Mouse (Mus musculus) forebrain, embryonic 13.5 days (tissue): ENCODE measurements at regions not wholly inside any gene's neighbourhood (a gene's known extent, or its start where the extent isn't known, plus 50 kb on each side); places are given as distances from the start of the nearest gene placed in this dataset.
A peak's percentile ranks its signal among the peaks of the same experiment; 100 is the strongest.

Experiments used
- ATAC-seq: fragments of 200-750 bp; cut with Nextera tagmentation; 2 replicates; pipeline ENCODE4 v1.8.0; 2017
- H3K27ac ChIP-seq: fragments of 300-500 bp; sonication (generic); 2 replicates; pipeline ENCODE4 v1.5.1; 2015; ENCODE audit warnings: inconsistent platforms, mild to moderate bottlenecking, moderate library complexity
- H3K27me3 ChIP-seq: fragments of 300-500 bp; sonication (generic); 2 replicates; pipeline ENCODE4 v1.6.1; 2015; ENCODE audit warnings: mild to moderate bottlenecking, inconsistent platforms
- H3K36me3 ChIP-seq: fragments of 300-500 bp; sonication (generic); 2 replicates; pipeline ENCODE4 v1.6.1; 2015; ENCODE audit warnings: mild to moderate bottlenecking, inconsistent platforms; ENCODE audit not compliant: poor library complexity, severe bottlenecking
- H3K4me1 ChIP-seq: fragments of 300-500 bp; sonication (generic); 2 replicates; pipeline ENCODE4 v1.6.1; 2015; ENCODE audit warnings: inconsistent platforms
- H3K4me2 ChIP-seq: fragments of 300-500 bp; sonication (generic); 2 replicates; pipeline ENCODE4 v1.6.1; 2015; ENCODE audit warnings: inconsistent platforms, mild to moderate bottlenecking, moderate library complexity
- H3K4me3 ChIP-seq: fragments of 300-500 bp; sonication (generic); 2 replicates; pipeline ENCODE4 v1.5.1; 2015; ENCODE audit warnings: mild to moderate bottlenecking, inconsistent platforms
- H3K9ac ChIP-seq: fragments of 300-500 bp; sonication (generic); 2 replicates; pipeline ENCODE4 v1.6.1; 2015; ENCODE audit warnings: mild to moderate bottlenecking, inconsistent platforms
- H3K9me3 ChIP-seq: fragments of 300-500 bp; sonication (generic); replicated peaks from 2 replicates; pipeline ENCODE4 v1.6.1; 2016; ENCODE audit warnings: inconsistent platforms
- WGBS: fragments of 180-500 bp; shearing (Covaris S2); methylation state at CpG from one replicate; pipeline ENCODE4 v1.1.7; 2015; 5-methylcytosine and 5-hydroxymethylcytosine counted together

DNA sequence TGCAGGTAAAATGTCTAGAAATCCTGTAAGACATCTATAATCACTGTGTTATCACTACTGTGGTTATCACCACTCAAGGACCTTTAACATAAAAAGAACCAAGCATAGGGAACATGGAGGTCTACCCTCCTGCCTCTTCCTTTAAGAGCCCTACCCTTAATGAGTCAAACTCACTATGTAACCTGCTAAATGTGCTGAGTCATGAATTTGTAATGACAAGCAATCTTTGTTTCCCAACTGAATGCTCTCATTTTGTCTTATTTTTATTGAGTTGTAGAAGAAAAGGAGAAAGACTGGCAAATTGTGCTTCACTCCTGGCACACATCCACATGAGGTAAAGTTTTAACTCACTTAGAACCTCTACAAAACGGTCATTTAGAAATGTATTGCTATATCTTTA, 301.8 kb upstream of the Rnf219 start:
- Histone ChIP-seq H3K4me3 (no peak overlapping the region), H3K36me3 (no peaks in the 10 kb centered on the region), H3K27ac (no peak overlapping the region), H3K9ac (no peak overlapping the region), H3K4me2 (no peak overlapping the region), H3K4me1 (peaks cover 17% of the 10 kb centered on the region), H3K9me3 (no peaks in the 10 kb centered on the region), H3K27me3 (peaks cover 4% of the 10 kb centered on the region)
- ATAC-seq = no peak
- 73% methylated on average over 1 of the region's 1 CpGs for WGBS

DNA sequence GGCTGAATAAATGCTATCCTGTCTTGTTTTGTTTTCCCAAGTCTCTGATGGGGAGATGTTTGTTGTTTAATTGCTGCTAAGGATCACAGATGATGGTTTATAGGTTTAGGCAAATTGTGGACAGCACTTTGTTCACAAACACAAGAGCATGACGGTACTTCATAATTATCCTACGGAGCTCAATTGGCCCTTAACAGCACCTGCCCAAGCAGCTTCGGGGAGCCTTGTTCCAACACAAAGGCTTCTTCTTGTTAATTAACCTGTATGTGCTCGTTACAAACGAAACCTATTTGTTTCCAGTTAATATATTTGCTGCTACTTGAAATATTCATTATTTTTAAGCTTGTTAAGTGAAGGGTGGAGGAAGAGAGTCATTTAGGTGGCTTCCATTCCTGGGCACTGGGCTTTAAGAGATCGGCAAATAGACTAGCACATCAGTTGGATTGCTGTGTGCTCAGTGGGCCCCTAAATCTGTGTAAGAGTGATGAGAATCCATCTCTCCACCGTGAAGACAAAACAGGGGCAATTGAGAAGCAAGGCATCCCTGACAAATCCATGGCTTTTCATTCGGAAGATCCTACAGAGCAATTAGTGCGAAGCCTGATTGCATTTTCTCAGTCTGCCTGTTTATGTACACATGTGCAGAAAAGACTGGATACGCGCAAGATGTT, 299.6 kb upstream of the Rnf219 start:
- H3K4me3 ChIP-seq = no peak overlapping the region
- ATAC-seq = peak; percentile 52; the same call in 1 of the 2 replicates
- H3K4me1 ChIP-seq = peaks cover 15% of the 10 kb centered on the region
- WGBS = 22% methylated on average over 11 of the region's 11 CpGs
- H3K9ac ChIP-seq = no peak overlapping the region
- H3K27me3 ChIP-seq = peaks cover 8% of the 10 kb centered on the region
- no peak overlapping the region for H3K27ac ChIP-seq
- no peaks in the 10 kb centered on the region for H3K36me3 ChIP-seq
- H3K9me3 ChIP-seq = no peaks in the 10 kb centered on the region
- H3K4me2 ChIP-seq = peak overlapping the region; percentile 11

DNA sequence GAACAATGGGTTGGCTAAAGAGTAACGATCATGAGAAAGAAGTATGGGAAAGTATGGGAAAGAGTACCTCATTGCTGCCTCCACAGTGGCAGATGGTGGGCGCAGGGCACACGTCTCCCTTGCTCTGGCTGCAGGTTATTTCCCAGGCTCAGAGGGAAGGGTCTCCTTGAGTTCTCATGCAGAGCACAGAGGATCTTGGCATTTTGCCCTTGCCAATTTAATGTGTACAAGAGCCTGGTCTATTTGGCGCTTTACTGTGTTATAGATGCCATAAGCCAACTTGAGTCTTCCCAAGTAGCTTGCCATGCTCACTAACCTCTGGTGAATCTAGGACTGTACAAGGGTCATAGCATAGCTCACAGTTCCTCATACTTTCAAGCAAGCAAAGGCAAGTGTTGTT, 296.7 kb upstream of the Rnf219 start:
- Histone ChIP-seq H3K4me3 (no peak overlapping the region), H3K9me3 (no peaks in the 10 kb centered on the region), H3K27ac (no peak overlapping the region), H3K36me3 (no peaks in the 10 kb centered on the region), H3K4me2 (no peak overlapping the region), H3K27me3 (peaks cover 22% of the 10 kb centered on the region), H3K4me1 (peaks cover 13% of the 10 kb centered on the region), H3K9ac (no peak overlapping the region)
- 57% methylated on average over 4 of the region's 4 CpGs for WGBS
- ATAC-seq = no peak

DNA sequence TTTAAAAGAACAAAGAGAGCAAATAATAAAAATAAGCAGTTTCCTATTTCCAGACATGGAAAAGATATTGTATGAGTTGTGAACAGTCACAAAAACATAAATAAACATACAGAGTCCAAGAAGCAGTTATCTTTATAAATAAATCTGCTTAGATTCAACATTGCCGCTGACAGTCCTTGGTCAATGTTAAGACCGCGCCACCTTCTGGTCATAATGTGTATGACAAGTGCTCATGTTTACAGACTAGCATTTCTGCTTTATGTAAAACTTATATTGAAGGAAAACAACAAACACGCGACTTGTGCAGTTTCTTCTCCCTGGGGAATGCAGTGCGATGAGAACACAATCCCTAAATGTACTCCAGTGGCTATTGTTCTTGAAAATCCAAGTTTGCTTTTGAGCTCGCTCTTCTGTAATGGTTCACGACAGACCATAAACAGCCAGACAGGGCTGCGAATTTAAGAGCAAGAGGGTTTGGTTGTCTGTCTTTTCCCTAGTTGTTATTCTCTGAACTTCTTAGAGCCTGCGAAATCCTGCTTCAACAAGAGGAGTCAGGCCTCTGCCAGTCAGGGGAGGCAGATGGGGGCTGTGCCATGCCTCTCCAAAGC, 291.6 kb upstream of the Rnf219 start:
- ATAC-seq = peak; percentile 73
- 33% methylated on average over 10 of the region's 10 CpGs for WGBS

DNA sequence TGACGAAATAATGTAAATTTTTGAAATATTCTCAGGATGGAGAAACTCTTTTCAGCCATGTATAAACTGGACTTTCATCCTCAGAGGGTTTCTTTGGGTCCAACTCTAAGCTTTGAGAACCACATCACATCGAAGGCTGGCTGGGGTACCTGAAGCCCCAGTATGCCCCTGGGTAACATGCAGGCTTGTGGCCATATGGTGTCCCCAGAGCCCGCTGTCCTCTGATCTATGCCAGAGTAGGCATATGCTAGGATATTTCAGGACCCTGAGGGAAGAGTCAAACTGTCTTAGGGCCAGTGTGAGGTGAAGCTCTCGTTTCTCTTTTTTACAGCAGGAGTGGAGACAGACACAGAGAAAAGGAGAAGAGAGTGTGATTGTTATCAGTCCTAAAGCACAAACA, 289.6 kb upstream of the Rnf219 start:
- no peak for ATAC-seq
- Histone ChIP-seq H3K4me3 (no peak overlapping the region), H3K27me3 (0 out of 2 replicates have a peak, but pooled peaks cover 14% of the 10 kb centered on the region), H3K4me2 (no peak overlapping the region), H3K27ac (no peak overlapping the region), H3K9ac (no peak overlapping the region), H3K36me3 (no peaks in the 10 kb centered on the region), H3K9me3 (no peaks in the 10 kb centered on the region), H3K4me1 (no peaks in the 10 kb centered on the region)
- WGBS = 89% methylated on average over 4 of the region's 4 CpGs

More for the DNA sequence above, 291.6 kb upstream of the Rnf219 start:
- H3K27ac ChIP-seq = no peak overlapping the region
- no peak overlapping the region for H3K4me2 ChIP-seq
- H3K4me1 ChIP-seq = 0 out of 2 replicates have a peak, but pooled peaks cover 2% of the 10 kb centered on the region
- H3K9me3 ChIP-seq = no peaks in the 10 kb centered on the region
- H3K9ac ChIP-seq = no peak overlapping the region
- H3K4me3 ChIP-seq = no peak overlapping the region
- peaks cover 17% of the 10 kb centered on the region; the same call in 1 of the 2 replicates for H3K27me3 ChIP-seq
- no peaks in the 10 kb centered on the region for H3K36me3 ChIP-seq

DNA sequence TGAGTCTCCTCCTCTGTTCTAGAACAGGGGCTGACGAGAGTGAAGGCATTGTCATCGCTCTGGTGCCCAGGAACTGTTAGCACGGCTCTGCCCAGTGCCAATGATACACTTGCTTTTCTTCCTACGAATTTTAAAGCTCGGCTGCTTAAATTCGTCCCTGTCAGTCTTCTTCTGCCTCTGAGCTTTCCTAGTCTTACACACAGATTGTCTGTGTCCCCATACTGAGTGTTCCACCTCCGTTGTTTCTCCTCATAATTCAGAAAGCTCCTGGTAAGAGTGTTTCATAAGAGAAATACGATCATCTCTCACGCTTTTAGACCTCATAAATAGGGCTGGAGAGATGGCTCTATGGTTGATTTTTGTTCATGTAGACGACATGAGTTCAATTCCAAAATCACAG, 282.9 kb upstream of the Rnf219 start:
- Histone ChIP-seq H3K4me3 (no peak overlapping the region), H3K4me1 (no peaks in the 10 kb centered on the region), H3K9ac (no peak overlapping the region), H3K27ac (no peak overlapping the region), H3K9me3 (no peaks in the 10 kb centered on the region), H3K36me3 (no peaks in the 10 kb centered on the region), H3K27me3 (no peaks in the 10 kb centered on the region), H3K4me2 (no peak overlapping the region)
- WGBS = 88% methylated on average over 10 of the region's 10 CpGs
- ATAC-seq = no peak

DNA sequence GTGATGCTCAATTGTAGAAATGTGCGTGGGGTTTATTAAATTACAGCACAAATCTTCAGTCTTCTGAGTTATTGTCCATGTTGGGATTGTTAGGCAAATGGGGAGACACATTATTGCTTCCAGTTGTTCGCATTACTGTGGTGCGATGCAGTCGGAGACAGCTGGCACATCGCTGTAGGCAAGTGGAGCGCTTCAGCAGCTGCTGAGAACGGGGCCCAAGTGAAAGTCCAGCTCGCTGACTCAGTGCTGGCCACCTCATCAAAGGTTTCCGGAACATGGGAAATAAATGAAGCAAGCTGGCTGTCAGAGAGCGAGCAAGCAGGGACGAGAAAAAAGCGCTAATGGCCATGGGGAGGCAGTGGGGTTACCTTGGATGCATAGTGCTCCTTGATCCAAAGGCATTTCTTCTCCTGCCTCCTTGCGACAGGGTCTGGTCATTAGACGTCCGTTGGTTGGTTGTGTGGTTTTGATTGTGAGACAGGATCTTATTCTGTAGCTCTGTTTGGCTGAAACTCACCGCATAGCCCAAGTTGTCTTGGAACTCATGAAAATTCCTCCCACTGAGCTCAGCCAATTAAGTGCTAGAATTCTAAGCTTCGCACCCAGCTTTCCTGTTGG, 274.0 kb upstream of the Rnf219 start:
- H3K27me3 ChIP-seq = no peaks in the 10 kb centered on the region
- no peak overlapping the region for H3K9ac ChIP-seq
- no peak overlapping the region for H3K4me2 ChIP-seq
- ATAC-seq = no peak
- H3K27ac ChIP-seq = no peak overlapping the region
- H3K36me3 ChIP-seq = no peaks in the 10 kb centered on the region
- 78% methylated on average over 17 of the region's 17 CpGs for WGBS
- H3K4me3 ChIP-seq = no peak overlapping the region
- H3K4me1 ChIP-seq = no peaks in the 10 kb centered on the region
- no peaks in the 10 kb centered on the region for H3K9me3 ChIP-seq

DNA sequence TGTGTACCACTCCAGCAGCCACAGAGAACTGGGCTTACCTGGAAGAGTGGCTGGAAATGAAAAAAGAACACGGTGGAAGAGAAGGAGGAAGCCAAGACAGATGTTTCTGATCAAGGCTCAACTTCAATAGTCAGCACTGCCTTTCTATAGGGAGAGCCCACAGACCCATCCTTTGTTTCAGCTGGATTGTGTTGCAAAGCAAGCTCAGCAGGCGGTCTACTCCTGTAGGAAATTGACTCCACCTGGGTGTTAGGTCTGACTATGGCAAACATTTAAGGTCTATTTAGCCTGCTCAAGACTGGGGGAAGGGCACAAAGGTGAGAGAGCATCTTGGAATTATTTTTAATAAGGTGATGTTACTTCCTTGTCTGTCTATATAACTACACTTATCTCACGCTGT, 266.9 kb upstream of the Rnf219 start:
- no peaks in the 10 kb centered on the region for H3K9me3 ChIP-seq
- WGBS = 51% methylated on average over 3 of the region's 3 CpGs
- no peak overlapping the region for H3K9ac ChIP-seq
- no peak overlapping the region for H3K27ac ChIP-seq
- no peaks in the 10 kb centered on the region for H3K4me1 ChIP-seq
- H3K4me2 ChIP-seq = no peak overlapping the region
- no peak for ATAC-seq
- H3K36me3 ChIP-seq = no peaks in the 10 kb centered on the region
- no peak overlapping the region for H3K4me3 ChIP-seq
- no peaks in the 10 kb centered on the region for H3K27me3 ChIP-seq

DNA sequence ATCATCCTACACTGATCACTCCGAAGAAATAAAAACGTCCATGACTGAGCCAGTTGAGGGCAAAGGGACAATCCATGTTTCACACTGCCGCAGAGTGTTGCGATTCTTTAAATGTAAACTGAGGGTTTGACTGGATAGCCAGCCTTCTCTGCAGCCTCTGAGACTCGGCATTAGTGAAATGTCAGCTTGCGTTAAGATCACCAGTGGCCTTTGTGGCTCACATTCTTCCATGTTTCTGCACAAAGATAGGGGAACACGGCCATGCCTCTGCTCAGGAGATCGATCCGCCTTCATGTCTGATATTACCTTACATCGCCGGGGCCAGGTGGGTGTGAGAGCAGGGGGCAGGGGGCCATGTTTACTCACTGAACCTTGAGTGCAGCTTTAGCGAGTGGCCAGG, 262.6 kb upstream of the Rnf219 start:
- Histone ChIP-seq H3K9me3 (no peaks in the 10 kb centered on the region), H3K27ac (no peak overlapping the region), H3K9ac (no peak overlapping the region), H3K27me3 (no peaks in the 10 kb centered on the region), H3K4me2 (no peak overlapping the region), H3K36me3 (no peaks in the 10 kb centered on the region), H3K4me3 (no peak overlapping the region), H3K4me1 (no peaks in the 10 kb centered on the region)
- 84% methylated on average over 12 of the region's 12 CpGs for whole genome bisulfite sequencing
- no peak for ATAC-seq

DNA sequence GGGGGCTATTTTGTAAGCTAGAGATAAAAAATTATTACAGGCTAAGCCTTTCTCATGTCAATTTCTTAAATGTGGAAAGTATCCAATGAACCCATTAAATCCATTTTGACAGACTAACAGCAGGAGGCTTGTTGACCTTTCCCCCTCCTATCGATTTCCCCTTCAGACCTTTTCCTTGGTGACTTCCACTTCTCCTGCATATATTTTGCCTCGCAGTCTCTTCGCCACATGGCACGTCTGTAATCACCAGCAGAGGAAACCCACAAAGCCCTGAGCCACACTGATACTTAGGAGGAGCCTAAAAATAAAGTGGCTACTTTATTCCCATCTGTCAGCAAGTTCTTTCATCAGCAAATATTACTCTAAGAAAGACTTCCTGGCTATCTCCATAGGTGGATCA, 247.5 kb upstream of the Rnf219 start:
- ATAC-seq = no peak
- Histone ChIP-seq H3K4me3 (no peak overlapping the region), H3K4me2 (no peak overlapping the region), H3K9ac (no peak overlapping the region), H3K36me3 (no peaks in the 10 kb centered on the region), H3K9me3 (no peaks in the 10 kb centered on the region), H3K27ac (no peak overlapping the region), H3K27me3 (no peaks in the 10 kb centered on the region), H3K4me1 (no peaks in the 10 kb centered on the region)
- WGBS = 75% methylated on average over 4 of the region's 4 CpGs

DNA sequence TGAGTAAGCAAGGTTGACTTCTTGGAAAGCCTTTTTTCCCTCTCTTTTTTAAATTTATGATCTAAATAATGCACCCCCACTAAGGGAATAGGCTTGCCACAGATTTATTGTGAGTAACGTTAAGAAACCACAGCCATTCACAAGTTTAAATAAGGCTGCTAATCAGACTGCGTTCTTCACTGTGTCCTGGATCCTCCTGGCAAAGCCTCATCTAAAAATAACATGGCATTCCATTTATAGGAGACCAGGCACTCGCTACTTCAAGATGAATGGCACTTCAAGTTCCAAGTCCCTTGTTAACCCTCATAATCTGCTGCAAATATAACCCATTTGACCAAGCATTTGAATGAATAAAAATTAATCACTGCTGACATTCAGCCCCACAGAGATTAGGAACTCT, 211.8 kb upstream of the Rnf219 start:
- no peaks in the 10 kb centered on the region for H3K27me3 ChIP-seq
- no peak overlapping the region for H3K27ac ChIP-seq
- no peak overlapping the region for H3K4me2 ChIP-seq
- 51% methylated on average over 3 of the region's 3 CpGs for WGBS
- no peak overlapping the region for H3K4me3 ChIP-seq
- no peak for ATAC-seq
- H3K9me3 ChIP-seq = no peaks in the 10 kb centered on the region
- no peaks in the 10 kb centered on the region for H3K4me1 ChIP-seq
- H3K36me3 ChIP-seq = no peaks in the 10 kb centered on the region
- H3K9ac ChIP-seq = no peak overlapping the region

DNA sequence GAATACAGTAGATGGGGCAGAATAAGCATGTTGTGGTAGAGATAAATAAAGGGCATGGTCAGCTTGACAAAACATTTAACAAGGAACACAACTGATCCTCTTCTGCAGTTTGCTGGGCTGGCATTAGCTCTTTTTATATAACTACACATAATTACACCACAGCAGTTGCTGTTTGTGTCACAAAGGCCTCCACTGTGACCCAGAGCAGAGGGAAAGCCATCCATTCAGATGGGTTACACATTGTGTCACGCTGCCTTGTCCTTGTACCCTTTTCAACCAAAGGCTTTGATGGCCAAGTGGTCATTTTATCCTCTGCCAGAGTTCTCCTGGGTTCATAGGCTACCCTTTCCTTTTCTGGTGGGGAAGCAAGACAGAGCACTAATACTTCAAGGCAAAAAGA, 209.6 kb upstream of the Rnf219 start:
- WGBS = 22% methylated on average over 1 of the region's 1 CpGs
- no peaks in the 10 kb centered on the region for H3K4me1 ChIP-seq
- ATAC-seq = no peak

More for the DNA sequence above, 209.6 kb upstream of the Rnf219 start:
- Histone ChIP-seq H3K36me3 (no peaks in the 10 kb centered on the region), H3K9me3 (no peaks in the 10 kb centered on the region), H3K4me3 (no peak overlapping the region), H3K9ac (no peak overlapping the region), H3K27ac (no peak overlapping the region), H3K27me3 (no peaks in the 10 kb centered on the region), H3K4me2 (no peak overlapping the region)
